Mouse (Mus musculus): ENCODE results near the gene Psmb9.

Psmb9 gene

GRCm38 (mm10) chr17:34138655-34139054 is 48.9 kb downstream of the Psmb9 start:
- DNase-seq (ENCODE audit: low spot score) = no peak

DNA sequence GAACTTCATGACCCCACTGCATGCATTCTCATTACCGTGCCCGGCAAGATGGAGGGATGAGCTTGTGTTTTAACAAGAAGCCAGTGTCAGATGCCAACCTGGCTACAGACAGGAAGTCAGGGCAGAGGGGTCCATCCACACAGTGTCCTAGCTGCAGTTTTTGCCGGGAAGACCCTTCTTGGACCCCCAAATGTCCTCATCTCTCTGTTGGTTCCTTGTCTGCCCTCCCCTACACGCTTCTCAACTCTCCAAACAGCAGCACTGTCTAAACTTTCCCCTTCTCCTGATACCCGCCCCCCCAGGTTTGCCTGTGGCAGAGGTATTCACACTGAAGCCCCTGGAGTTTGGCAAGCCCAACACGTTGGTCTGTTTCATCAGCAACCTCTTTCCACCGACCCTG is 50.0 kb downstream of the Psmb9 start:
- no peak for DNase-seq (ENCODE audit: low spot score)

DNA sequence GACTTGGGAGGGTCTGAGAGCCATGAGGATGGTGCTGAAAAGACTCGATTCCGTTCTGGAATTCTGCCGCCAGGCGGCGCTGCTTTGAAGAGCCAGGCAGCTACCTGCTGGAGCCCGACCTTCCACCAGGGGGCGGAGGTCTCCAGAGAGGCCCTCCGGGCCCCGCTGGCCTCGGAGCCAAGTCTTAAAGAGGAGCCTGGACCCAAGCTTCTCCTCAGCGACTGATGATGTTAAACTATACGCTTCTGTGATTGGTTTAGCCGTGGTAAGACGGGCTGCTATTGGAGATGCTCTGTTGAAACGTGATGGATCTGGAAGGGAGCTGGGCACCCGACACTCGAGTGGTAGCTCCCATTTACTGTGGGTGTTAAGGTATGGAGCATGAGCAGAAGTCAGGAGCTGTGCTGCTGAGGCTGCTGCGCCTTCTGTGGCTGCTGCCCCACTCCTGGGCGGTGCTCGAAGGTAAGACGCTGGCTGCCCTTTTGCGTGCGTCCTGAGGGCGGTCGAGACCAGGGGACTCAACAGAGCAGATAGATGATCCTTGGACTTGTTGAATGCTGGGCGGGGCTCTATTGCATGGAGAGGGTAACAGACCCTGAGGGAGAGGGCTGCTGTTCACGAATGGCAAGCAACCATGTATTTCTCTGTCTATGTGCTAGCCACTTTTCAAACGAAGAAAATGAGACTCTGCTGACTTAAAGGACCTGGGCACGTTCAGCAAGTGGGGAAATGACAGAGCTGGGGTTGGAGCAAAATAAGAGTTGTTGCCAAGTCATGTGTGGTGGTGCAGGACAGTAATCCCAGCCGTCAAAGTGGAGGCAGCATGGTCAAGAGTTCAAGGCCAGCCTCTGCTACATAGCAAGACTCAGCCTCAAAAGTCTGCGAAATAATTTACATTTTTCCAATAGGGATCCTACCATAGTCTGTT is 52.0 kb downstream of the Psmb9 start:
- DNase-seq (ENCODE audit: low spot score) = peak; percentile 99

- no peak for DNase-seq (ENCODE audit: low spot score)
These were observed 53.1 kb downstream of the Psmb9 start for GRCm38 (mm10) chr17:34134451-34134850.

- DNase-seq (ENCODE audit: low spot score) = no peak
These were observed 54.3 kb downstream of the Psmb9 start for GRCm38 (mm10) chr17:34133289-34133688.
